Mouse (Mus musculus): Measurements from ENCODE around the gene Gm49369.

The Gm49369 gene

DNA sequence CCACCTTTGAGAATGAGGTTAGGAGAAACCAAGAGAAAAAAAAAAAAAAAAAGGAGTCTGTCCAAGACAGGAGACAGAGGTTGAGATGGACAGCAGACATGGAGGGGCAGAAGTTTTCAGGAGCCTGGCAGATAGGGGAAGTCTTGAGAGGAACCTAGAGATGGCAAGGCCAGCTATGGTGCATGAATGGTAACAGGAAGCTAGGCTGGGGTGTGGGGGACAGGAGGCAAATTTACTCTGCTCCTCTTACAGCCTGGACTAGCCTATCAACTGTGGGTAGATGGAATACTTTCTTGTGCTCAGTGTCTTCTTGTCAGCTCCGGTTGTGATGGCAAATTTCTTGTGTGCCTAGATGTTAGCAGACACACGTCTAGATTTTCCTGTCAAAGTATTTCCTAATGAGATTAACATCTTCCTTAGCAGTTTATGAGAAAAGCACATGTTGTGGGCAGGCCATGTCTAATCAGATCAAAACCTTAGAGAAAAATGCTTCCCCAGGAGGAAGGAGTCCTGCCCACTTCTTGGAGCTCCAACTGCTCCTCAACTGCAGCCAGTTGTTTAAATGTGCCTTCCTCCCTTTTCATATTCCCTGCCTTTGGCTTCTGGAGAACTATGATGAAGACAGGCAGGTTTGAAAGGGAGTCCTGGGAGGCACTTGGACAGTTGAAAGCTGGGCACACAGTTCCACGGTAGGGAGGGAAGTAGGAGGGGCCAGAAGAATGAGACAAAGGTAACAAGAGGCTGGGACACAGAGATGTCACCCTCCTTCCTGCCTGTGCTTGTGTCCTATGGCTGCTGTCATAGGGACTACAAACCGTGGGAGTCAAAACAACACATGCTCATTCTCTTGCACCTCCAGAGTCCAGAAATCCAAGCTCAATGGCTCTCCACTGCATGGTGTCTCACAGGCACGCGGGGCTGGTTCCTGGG lies 12.1 kb upstream of the Gm49369 start:
- CTCF ChIA-PET = interaction anchor here (0.7 kb wide), 1 partner anchor 143 kb away, joined by 5 read pairs; no protein-coding TSS in a partner anchor

DNA sequence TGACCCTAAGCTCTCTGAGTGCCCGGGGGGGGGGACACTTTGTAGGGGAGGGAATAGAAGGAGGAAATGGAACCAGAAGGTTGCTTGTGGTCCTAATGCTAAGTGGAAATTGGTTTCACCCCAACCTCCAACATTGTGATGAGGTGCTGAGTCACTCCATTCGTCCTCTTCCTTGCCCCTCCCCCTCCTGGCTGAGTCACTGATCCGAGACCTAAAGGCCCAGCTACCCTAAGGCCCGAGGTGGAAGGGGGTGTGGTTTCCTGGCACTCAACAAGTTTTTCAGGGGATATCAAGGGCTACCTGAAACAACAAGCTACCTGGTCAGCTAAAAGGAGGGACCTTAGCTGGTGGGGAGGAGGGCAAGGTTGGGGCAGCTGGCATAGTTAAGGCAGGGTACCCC lies 10.7 kb upstream of the Gm49369 start:
- CTCF ChIA-PET = interaction anchor here (0.6 kb wide), 2 partner anchors 30 to 948 kb away, joined by 4 to 8 read pairs; no protein-coding TSS in a partner anchor

DNA sequence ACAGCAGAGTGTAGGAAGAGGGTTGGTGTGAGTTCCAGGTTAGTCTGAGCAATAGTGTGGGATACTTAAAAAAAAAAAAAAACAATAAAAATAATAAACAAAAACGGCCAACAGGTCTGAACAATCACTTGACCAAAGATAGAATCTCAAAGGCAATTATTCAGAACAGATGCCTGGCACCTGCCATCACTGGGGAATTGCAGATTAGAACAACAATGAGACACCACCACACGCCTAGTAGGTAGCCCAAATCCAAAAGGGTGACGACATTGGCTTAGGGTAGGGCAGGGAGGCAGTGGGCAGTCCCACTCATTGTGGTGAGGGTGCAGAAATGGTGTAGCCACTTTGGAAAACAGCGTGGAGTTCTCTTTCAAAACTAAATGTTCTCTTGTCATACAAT lies 9.1 kb upstream of the Gm49369 start:
- CTCF ChIA-PET = no interaction called here

- CTCF ChIA-PET = no interaction called here
These were observed 8.6 kb upstream of the Gm49369 start for GRCm38 (mm10) chr7:142391108-142391507.

DNA sequence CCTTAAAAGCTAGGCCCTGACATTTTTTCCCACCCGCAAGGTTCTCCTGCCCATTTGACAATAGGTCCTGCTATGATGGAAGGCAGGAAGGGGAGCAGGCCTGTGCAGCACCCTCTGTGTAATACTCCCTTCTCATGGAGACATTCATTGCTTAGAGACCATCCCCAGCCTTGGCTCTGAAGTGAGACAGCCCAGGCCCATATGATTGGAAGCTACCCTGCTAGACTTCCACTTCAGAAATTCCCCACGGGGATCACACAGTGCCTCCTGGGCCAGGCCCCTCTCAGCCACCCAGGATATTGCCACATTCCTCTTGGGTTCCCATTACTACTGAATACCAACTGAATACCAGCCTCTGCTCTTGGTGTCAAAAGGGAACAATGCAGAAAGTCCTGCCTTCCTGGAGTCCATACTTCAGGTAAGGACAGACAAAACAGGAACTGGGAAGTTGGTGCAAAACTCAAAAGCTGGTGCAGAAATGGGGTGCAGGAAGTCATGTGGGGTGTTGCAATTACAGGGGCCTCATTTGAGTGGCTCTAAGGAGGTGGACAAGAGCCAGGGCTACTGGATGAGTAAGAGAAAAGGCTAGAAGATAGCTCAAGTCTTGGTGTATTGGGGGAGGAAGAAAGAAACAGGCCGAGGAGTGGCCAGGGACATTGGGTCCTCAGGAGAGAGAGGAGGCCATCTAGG lies 7.6 kb upstream of the Gm49369 start:
- CTCF ChIA-PET = no interaction called here

GRCm38 (mm10) chr7:142388740-142389139 lies 6.3 kb upstream of the Gm49369 start:
- CTCF ChIA-PET = no interaction called here

- CTCF ChIA-PET = no interaction called here
These were observed 5.7 kb upstream of the Gm49369 start for GRCm38 (mm10) chr7:142388198-142388597.

- CTCF ChIA-PET = no interaction called here
These were observed 5.1 kb upstream of the Gm49369 start, which contains the start of gene Ctsd for GRCm38 (mm10) chr7:142387419-142388148. Ctsd (minus strand) TSS chr7:142388038.

GRCm38 (mm10) chr7:142386621-142387201 lies 4.2 kb upstream of the Gm49369 start:
- CTCF ChIA-PET = interaction anchor here (0.6 kb wide), 1 partner anchor 103 kb away, joined by 3 read pairs; no protein-coding TSS in a partner anchor

DNA sequence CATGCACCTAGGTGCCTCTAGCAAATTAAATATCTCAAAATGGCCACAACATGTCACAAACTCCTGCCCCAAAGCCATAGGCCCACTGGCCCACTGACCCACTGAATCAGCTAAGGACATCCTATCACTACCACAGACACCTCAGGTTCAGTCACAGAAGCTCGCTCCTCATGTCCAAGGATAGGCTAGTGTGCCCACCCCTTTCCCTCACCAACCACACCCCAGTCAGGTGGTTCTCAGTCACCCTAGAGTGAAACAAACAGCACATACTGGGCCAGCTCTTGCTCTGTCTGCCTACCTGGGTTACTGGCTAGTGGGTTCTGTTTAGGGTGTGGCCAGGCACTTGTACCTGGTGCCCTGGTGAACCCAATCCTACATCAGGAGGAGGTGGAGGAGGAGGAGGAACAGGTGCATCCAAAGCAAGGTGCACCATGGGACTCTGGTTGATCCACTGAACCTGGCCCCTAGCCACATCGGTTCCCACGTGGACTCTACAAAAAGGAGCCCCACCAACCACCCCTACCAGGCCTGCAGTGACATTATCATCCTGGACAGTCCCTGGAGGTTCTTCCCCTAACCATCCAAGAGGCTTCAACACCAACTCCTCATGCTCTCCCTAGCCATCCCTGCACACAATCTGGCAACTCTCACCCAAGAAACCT lies 3.4 kb upstream of the Gm49369 start:
- CTCF ChIA-PET = no interaction called here

- CTCF ChIA-PET = no interaction called here
These were observed 1.8 kb upstream of the Gm49369 start for GRCm38 (mm10) chr7:142384306-142384705.

DNA sequence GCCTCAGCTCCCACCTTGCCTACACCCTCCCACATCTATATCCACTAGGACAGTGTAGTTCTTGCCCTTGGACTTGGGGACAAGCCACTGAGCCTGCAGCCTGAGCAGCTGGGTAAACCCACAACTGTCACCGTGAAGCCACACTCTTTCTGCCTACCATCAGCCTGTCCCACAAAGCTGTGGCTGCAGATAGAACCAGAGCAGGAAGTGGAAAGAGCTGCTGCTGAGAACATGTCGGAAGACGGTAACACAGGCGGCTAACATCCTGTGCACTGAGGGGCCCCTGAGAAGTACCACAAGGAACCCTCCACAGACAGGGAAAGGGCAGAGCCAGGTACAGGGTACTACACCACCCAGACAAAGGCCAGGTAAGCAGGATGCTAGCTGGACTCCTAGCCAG lies 1.3 kb downstream of the Gm49369 start:
- CTCF ChIA-PET = no interaction called here

DNA sequence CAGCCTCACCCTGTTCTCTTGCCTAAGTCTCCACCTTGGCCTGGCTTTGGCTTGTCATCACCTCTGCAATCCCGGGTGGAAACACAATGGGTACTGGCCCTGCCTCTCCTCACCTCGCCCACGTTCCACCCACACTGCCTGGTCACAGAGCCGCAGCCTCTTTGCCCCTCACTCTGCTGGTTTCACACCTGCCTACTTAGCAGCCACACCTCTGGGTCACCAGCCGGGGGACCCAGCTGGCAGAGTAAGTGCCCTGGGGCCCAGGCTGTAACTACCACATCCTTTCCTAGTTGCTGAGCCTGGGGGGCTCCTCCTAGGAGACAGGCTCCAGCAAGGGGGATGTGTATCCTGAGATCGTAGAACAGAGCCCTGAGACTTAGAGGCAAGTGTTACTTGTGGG lies 3.3 kb downstream of the Gm49369 start:
- CTCF ChIA-PET = no interaction called here

DNA sequence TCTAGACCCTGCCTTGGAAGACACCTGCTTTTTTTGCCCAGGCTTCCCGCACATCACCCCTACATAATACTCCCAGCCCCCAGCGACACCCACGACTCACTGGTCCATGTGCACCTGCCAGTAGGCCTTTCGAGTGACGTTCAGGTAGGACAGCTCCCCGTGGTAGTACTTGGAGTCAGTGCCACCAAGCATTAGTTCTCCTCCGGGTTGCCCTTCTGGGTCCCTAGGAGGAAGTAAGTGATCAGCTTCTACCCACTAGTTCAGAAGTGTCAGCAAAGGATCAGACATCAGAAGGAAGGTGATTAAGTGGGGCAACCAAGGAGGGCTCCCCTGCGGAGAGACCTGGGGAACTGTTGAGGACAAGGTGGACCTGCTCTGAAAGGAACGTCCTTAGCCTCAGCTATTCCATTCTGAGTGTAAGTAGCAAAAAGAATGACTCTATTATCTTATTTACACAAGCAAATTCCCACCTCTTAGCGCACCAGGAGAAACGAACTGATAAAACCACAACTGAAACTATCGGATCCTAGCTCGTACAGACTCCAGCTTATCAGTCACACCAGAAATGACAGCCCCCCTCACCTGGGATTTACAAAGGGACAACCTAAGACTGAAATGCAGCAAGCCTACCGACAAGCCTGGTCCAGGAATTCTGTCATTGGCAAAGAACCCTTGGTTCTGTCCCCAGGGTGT lies 5.1 kb downstream of the Gm49369 start:
- CTCF ChIA-PET = no interaction called here

- CTCF ChIA-PET = no interaction called here
These were observed 6.4 kb downstream of the Gm49369 start for GRCm38 (mm10) chr7:142376096-142376495.

DNA sequence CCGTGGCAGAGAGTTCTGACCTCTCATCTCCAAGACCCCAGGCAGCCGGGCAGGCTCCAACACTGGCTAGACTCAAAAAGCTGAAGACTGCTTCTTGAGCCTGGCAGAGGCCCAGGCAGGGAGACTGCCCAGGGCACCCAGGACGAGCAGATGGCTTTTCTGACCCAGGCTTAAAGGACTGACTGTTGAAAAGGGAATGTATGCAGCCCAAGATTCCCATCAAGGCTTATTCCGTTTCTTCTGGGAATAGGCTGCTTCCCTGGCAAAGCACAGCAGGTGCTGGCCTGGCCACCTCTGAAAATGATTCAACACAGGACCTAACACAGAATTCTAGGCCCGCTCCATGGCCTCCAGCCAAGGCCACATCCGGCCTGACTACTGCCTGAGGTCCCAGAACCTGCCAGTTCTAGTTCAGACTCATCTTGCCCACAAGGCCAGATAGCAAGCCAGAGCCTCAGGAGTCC lies 7.2 kb downstream of the Gm49369 start:
- CTCF ChIA-PET = no interaction called here

DNA sequence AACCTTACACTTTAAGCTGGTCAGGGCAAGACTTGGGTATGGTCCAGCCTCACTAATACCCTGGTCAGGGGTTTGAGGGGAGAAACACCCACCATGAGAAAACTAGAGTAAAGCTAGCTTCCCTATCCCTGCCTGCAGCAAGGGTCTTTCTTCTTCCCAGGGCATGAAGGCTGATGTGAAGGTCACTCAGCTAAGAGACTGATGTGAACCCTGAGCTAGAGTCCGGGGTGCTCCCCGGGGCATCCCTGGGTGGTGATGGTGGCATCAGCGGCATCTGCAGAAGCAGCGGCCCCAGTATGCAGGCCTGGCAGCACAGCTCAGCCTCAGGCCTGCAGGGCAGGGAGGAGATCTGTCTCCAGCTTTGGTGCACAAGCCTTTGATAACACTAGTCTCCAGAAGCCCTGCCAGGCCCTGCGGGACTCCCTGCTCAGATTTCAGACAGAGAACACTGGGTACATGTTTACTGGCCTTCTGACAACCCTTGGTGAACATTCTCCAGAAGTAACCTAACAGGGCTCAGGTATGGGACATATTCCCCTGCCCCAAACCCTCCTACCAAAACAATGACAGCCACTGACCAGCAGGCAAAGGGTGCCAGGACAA lies 8.0 kb downstream of the Gm49369 start:
- CTCF ChIA-PET = interaction anchor here (0.6 kb wide), 1 partner anchor 43 kb away, joined by 3 read pairs; no protein-coding TSS in a partner anchor

GRCm38 (mm10) chr7:142373641-142374412 lies 8.6 kb downstream of the Gm49369 start, which contains the start of gene Ifitm10:
Ifitm10 (minus strand) TSS chr7:142373753.
- CTCF ChIA-PET = interaction anchor here (0.6 kb wide), 1 partner anchor 43 kb away, joined by 3 read pairs; no protein-coding TSS in a partner anchor

DNA sequence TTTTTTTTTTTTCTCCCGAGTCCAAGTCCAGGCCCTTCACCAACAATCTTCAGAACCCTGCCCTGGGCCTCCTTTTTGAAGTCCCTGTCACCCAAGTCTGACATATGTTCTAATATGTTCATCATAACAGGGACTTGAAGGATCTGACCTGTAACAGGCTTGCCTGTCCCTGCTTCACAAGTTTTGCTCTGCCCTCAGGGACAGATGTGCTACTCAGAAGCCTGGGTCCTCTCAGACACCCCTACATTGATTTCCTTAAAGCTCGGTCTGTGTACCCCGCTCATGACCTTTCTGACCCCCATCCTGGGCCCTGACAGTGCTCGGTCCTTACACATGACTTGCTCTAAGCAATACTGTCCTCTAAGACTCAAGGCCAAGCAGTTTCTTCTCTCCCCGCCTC lies 9.4 kb downstream of the Gm49369 start:
- CTCF ChIA-PET = no interaction called here

Measured in spleen, embryonic (tissue).